ENCODE assay signal across 18 mouse cellular contexts in genomic region chr7:81560101-81561049, GRCm38 (mm10). TPM values are rescaled to one million over a fixed set of nuclear protein-coding genes. Genes with fewer than 3 reads are reported as not detected.
DNase-seq lines count a peak whose midpoint lies in the region; ATAC-seq and TF ChIP-seq lines count a peak whose summit lies in the region.
"Had no signal": no experiment of that assay in that cellular context is flagged by ENCODE, and none has a peak within 500 bp of the region (broad histone marks: within the 10 kb centered on the region; RNA-seq: fewer than 3 reads in every experiment).

No protein-coding gene starts in this region.

- TF ChIP-seq POLR2A in kidney, adult 2 months (IDR thresholded peaks at IDR 0.05; ENCODE audit: low read depth, low read length): no peak

- WGBS in heart, embryonic 12.5 days: 51% methylated on average over 8 of the region's 8 CpGs
- 33% methylated on average over 8 of the region's 8 CpGs for WGBS in lung, embryonic 15.5 days
- 62% methylated on average over 8 of the region's 8 CpGs for WGBS in embryonic facial prominence, embryonic 11.5 days
- 58% methylated on average over 8 of the region's 8 CpGs for WGBS in midbrain, embryonic 13.5 days
- WGBS in kidney, adult 2 months: 71% methylated on average over 8 of the region's 8 CpGs

- no peak for TF ChIP-seq CTCF in kidney, adult 2 months (conservative IDR thresholded peaks at IDR 0.05; ENCODE audit: insufficient read depth, insufficient read length, low read depth, low read length)

- no peak for DNase-seq in heart, adult 9 months (ENCODE audit: low spot score in 2 of 2)
- no peak for DNase-seq in lung, postnatal 4 days
- peak; percentile 11 for DNase-seq in embryonic facial prominence, embryonic 11.5 days (ENCODE audit: low spot score)
- DNase-seq in kidney, adult 2 months: no peak
- DNase-seq: adrenal gland, adult 8-10 months; B cell, adult 2 months; cerebellum, adult 8-10 months; kidney, postnatal 4 days; retina, postnatal 1 day; spleen, adult 18-20 months had no signal

- H3K27ac ChIP-seq in heart, embryonic 12.5 days (ENCODE audit: poor library complexity, severe bottlenecking): peak overlapping the region; percentile 50
- no peak overlapping the region for H3K27ac ChIP-seq in lung, embryonic 15.5 days
- no peak overlapping the region for H3K27ac ChIP-seq in embryonic facial prominence, embryonic 11.5 days (replicated peaks; ENCODE audit: low read depth, low read length)
- peak overlapping the region; percentile 56 for H3K27ac ChIP-seq in midbrain, embryonic 13.5 days
- no peak overlapping the region for H3K27ac ChIP-seq in kidney, adult 2 months (ENCODE audit: insufficient read depth, low read depth, low read length)
- H3K27ac ChIP-seq: liver, embryonic 15.5 days; neural tube, embryonic 13.5 days had no signal

- no peaks in the 10 kb centered on the region for H3K9me3 ChIP-seq in heart, embryonic 12.5 days (replicated peaks)
- no peaks in the 10 kb centered on the region for H3K9me3 ChIP-seq in lung, embryonic 15.5 days
- H3K9me3 ChIP-seq in embryonic facial prominence, embryonic 11.5 days (replicated peaks; ENCODE audit: control insufficient read depth, low read length): no peaks in the 10 kb centered on the region
- H3K9me3 ChIP-seq in midbrain, embryonic 13.5 days: no peaks in the 10 kb centered on the region
- H3K9me3 ChIP-seq: liver, embryonic 15.5 days; neural tube, embryonic 13.5 days had no signal

- ATAC-seq in heart, embryonic 12.5 days (ENCODE audit: insufficient number of reproducible peaks, low FRiP score): no peak
- no peak for ATAC-seq in lung, embryonic 15.5 days (ENCODE audit: borderline replicate concordance, extremely low read depth, low FRiP score, low TSS enrichment)
- ATAC-seq in embryonic facial prominence, embryonic 11.5 days (replicated peaks; ENCODE audit: insufficient number of reproducible peaks, low FRiP score, low TSS enrichment, low read depth): no peak
- ATAC-seq in midbrain, embryonic 13.5 days: no peak
- ATAC-seq: intestine, postnatal 0 days had no signal

- no peak overlapping the region for H3K9ac ChIP-seq in heart, embryonic 12.5 days
- no peak overlapping the region for H3K9ac ChIP-seq in lung, embryonic 15.5 days
- no peak overlapping the region for H3K9ac ChIP-seq in embryonic facial prominence, embryonic 11.5 days (replicated peaks; ENCODE audit: low read length)
- H3K9ac ChIP-seq in midbrain, embryonic 13.5 days (replicated peaks): no peak overlapping the region
- H3K9ac ChIP-seq: liver, embryonic 15.5 days; neural tube, embryonic 13.5 days had no signal

- peaks cover 43% of the 10 kb centered on the region for H3K4me1 ChIP-seq in heart, embryonic 12.5 days (replicated peaks)
- H3K4me1 ChIP-seq in lung, embryonic 15.5 days: peaks cover 26% of the 10 kb centered on the region
- no peaks in the 10 kb centered on the region for H3K4me1 ChIP-seq in embryonic facial prominence, embryonic 11.5 days (ENCODE audit: control insufficient read depth, insufficient read depth, low read length)
- peaks cover 9% of the 10 kb centered on the region for H3K4me1 ChIP-seq in midbrain, embryonic 13.5 days (replicated peaks)
- H3K4me1 ChIP-seq in kidney, adult 2 months (ENCODE audit: control insufficient read depth, insufficient read depth, low read length): no peaks in the 10 kb centered on the region
- H3K4me1 ChIP-seq: liver, embryonic 15.5 days had no signal

- no peak overlapping the region for H3K4me3 ChIP-seq in heart, embryonic 12.5 days
- no peak overlapping the region for H3K4me3 ChIP-seq in lung, embryonic 15.5 days
- H3K4me3 ChIP-seq in embryonic facial prominence, embryonic 11.5 days (ENCODE audit: low read depth, low read length): no peak overlapping the region
- no peak overlapping the region for H3K4me3 ChIP-seq in midbrain, embryonic 13.5 days (replicated peaks)
- H3K4me3 ChIP-seq in kidney, adult 2 months (ENCODE audit: insufficient read depth, low read depth, low read length): no peak overlapping the region
- H3K4me3 ChIP-seq: erythroblast, embryonic 14.5 days; liver, embryonic 15.5 days; neural tube, embryonic 13.5 days had no signal

- H3K27me3 ChIP-seq in heart, embryonic 12.5 days (replicated peaks): no peaks in the 10 kb centered on the region
- H3K27me3 ChIP-seq in lung, embryonic 15.5 days: no peaks in the 10 kb centered on the region
- no peaks in the 10 kb centered on the region for H3K27me3 ChIP-seq in embryonic facial prominence, embryonic 11.5 days (ENCODE audit: control insufficient read depth, insufficient read depth, low read length)
- no peaks in the 10 kb centered on the region for H3K27me3 ChIP-seq in midbrain, embryonic 13.5 days
- no peaks in the 10 kb centered on the region for H3K27me3 ChIP-seq in kidney, adult 2 months (replicated peaks; ENCODE audit: control insufficient read depth, insufficient read depth, low read length)
- H3K27me3 ChIP-seq: neural tube, embryonic 13.5 days had no signal

- H3K4me2 ChIP-seq in heart, embryonic 12.5 days: no peak overlapping the region
- 0 out of 2 replicates have a peak overlapping the region, but pooled peaks have one; percentile 8 for H3K4me2 ChIP-seq in lung, embryonic 15.5 days
- no peak overlapping the region for H3K4me2 ChIP-seq in embryonic facial prominence, embryonic 11.5 days (ENCODE audit: low read depth, low read length)
- no peak overlapping the region for H3K4me2 ChIP-seq in midbrain, embryonic 13.5 days (replicated peaks)
- H3K4me2 ChIP-seq: heart, embryonic 11.5 days; liver, embryonic 15.5 days; neural tube, embryonic 13.5 days had no signal

- peaks cover 24% of the 10 kb centered on the region for H3K36me3 ChIP-seq in heart, embryonic 12.5 days
- H3K36me3 ChIP-seq in lung, embryonic 15.5 days: no peaks in the 10 kb centered on the region
- no peaks in the 10 kb centered on the region for H3K36me3 ChIP-seq in embryonic facial prominence, embryonic 11.5 days (replicated peaks; ENCODE audit: control insufficient read depth, insufficient read depth, low read depth, low read length)
- H3K36me3 ChIP-seq in midbrain, embryonic 13.5 days: no peaks in the 10 kb centered on the region
- H3K36me3 ChIP-seq in kidney, adult 2 months (ENCODE audit: control insufficient read depth, insufficient read depth, low read length): no peaks in the 10 kb centered on the region
- H3K36me3 ChIP-seq: liver, embryonic 15.5 days; neural tube, embryonic 13.5 days had no signal

RNA-seq across cellular contexts. Expression of gene Fsd2, which starts 6.4 kb away (rescaled TPM):
- polyA plus RNA-seq in heart, embryonic 12.5 days (2016; fragmentation: Nextera tagmentation; extraction: Ambion mirVana): 65.0 and 65.8 TPM in 2 replicates
- polyA plus RNA-seq in lung, embryonic 15.5 days (2015; fragmentation: Nextera tagmentation; extraction: Ambion mirVana): 1.6 and 1.8 TPM in 2 replicates
- 0.20 and 0.35 TPM in 2 replicates for polyA plus RNA-seq in embryonic facial prominence, embryonic 11.5 days (2014; fragmentation: Nextera tagmentation; extraction: Ambion mirVana)
- polyA plus RNA-seq in midbrain, embryonic 13.5 days (2015; fragmentation: Nextera tagmentation; extraction: Ambion mirVana): 0.20 and 0.34 TPM in 2 replicates
- 0.24 and 0.66 TPM in 2 replicates for polyA plus RNA-seq in kidney, adult 2 months (2012; rRNA removed)
- polyA plus RNA-seq: erythroblast, embryonic 14.5 days had no signal

RNA-seq across cellular contexts. Expression of gene Whamm, which starts 10.7 kb away (rescaled TPM):
- 6.9 and 7.6 TPM in 2 replicates for polyA plus RNA-seq in heart, embryonic 12.5 days (2016; fragmentation: Nextera tagmentation; extraction: Ambion mirVana)
- 4.9 and 5.6 TPM in 2 replicates for polyA plus RNA-seq in lung, embryonic 15.5 days (2015; fragmentation: Nextera tagmentation; extraction: Ambion mirVana)
- 5.2 and 5.6 TPM in 2 replicates for polyA plus RNA-seq in embryonic facial prominence, embryonic 11.5 days (2014; fragmentation: Nextera tagmentation; extraction: Ambion mirVana)
- 4.3 and 5.5 TPM in 2 replicates for polyA plus RNA-seq in midbrain, embryonic 13.5 days (2015; fragmentation: Nextera tagmentation; extraction: Ambion mirVana)
- 14.1 and 16.0 TPM in 2 replicates for polyA plus RNA-seq in kidney, adult 2 months (2012; rRNA removed)

Comparison
In these comparisons a context has a peak if more than half of its experiments do, and no peak if none do; other contexts are left out.
1. H3K27ac ChIP-seq: peak in heart, embryonic 12.5 days (single experiment) and midbrain, embryonic 13.5 days (single experiment); none in lung, embryonic 15.5 days (single experiment), embryonic facial prominence, embryonic 11.5 days (single experiment) and kidney, adult 2 months (single experiment).
2. RNA of gene Fsd2, which starts 6.4 kb away (polyA plus RNA-seq): 65.0 to 65.8 TPM in heart, embryonic 12.5 days; 1.6 to 1.8 TPM in lung, embryonic 15.5 days, 0.24 to 0.66 TPM in kidney, adult 2 months, 0.20 to 0.35 TPM in embryonic facial prominence, embryonic 11.5 days and 0.20 to 0.34 TPM in midbrain, embryonic 13.5 days; every median in the first group is over 10 times any median in the second.